Mouse (Mus musculus) heart, embryonic 11.5 days (tissue): ENCODE measurements around the gene Gprin3. TPM values are rescaled to one million over a fixed set of nuclear protein-coding genes. Genes with fewer than 3 reads are reported as not detected.

Source experiments
- ATAC-seq: fragments of 200-750 bp; cut with Nextera tagmentation; replicated peaks from 2 replicates; pipeline ENCODE4 v1.8.0; 2017; ENCODE audit warnings: moderate library complexity; ENCODE audit not compliant: insufficient number of reproducible peaks, low FRiP score, low TSS enrichment
- H3K27ac ChIP-seq: fragments of 300-500 bp; sonication (generic); 2 replicates; pipeline ENCODE4 v1.5.1; 2014; ENCODE audit warnings: mild to moderate bottlenecking, low read depth, low read length
- H3K27me3 ChIP-seq: fragments of 300-500 bp; sonication (generic); 2 replicates; pipeline ENCODE4 v1.6.1; 2014; ENCODE audit warnings: mild to moderate bottlenecking, low read length, mixed read lengths; ENCODE audit not compliant: control insufficient read depth, insufficient read depth
- H3K36me3 ChIP-seq: fragments of 300-500 bp; sonication (generic); 2 replicates; pipeline ENCODE4 v1.6.1; 2014; ENCODE audit warnings: mild to moderate bottlenecking, low read length, moderate library complexity, mixed read lengths; ENCODE audit not compliant: control insufficient read depth, insufficient read depth
- H3K4me1 ChIP-seq: fragments of 300-500 bp; sonication (generic); 2 replicates; pipeline ENCODE4 v1.6.1; 2014; ENCODE audit warnings: low read length; ENCODE audit not compliant: control insufficient read depth, insufficient read depth
- H3K4me2 ChIP-seq: fragments of 300-500 bp; sonication (generic); 2 replicates; pipeline ENCODE4 v1.6.1; 2014; ENCODE audit warnings: mild to moderate bottlenecking, moderate library complexity
- H3K4me3 ChIP-seq: fragments of 300-500 bp; sonication (generic); 2 replicates; pipeline ENCODE4 v1.5.1; 2014; ENCODE audit warnings: low read depth, low read length
- H3K9ac ChIP-seq: fragments of 300-500 bp; sonication (generic); 2 replicates; pipeline ENCODE4 v1.6.1; 2014; ENCODE audit warnings: mild to moderate bottlenecking, low read depth, low read length, moderate library complexity
- H3K9me3 ChIP-seq: fragments of 300-500 bp; sonication (generic); replicated peaks from 2 replicates; pipeline ENCODE4 v1.6.1; 2016; ENCODE audit warnings: low read length; ENCODE audit not compliant: control insufficient read depth
- WGBS: fragments of 180-500 bp; shearing (Covaris S2); extraction: QIAGEN DNeasy Blood & Tissue Kit; methylation state at CpG from one replicate; pipeline ENCODE4 v1.1.7; 2014; ENCODE audit not compliant: insufficient replicate concordance; 5-methylcytosine and 5-hydroxymethylcytosine counted together
- polyA plus RNA-seq: library from polyadenylated mRNA; unstranded; fragments of >200 nt; fragmentation: Nextera tagmentation; extraction: Ambion mirVana; gene quantifications from 2 replicates; pipeline ENCODE4 v1.2.1, GENCODE M21; 2014

Gene Gprin3
- polyA plus RNA-seq, 1 experiment from 2014 or later = 5.5 TPM

DNA sequence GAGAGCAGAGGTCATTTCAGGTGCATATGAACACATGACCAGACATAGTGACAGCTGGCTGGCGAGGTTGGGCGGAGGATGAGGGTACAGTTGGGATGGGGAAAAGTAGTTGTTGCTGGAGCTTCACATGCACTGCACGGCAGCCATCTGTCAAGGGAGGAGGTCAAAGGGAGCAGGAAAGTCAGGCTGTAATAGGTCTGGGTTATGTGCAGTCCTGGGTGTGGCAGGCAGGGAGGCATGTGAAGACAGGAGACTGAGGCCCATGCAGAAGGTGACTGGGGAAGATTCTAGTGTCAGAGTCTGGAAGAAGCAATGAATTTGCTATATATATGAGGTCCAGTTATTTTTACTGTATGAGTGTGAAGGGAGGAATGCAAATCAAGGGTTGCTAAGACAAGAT is 35.9 kb downstream of the Gprin3 start:
- H3K4me3 ChIP-seq = no peak overlapping the region
- no peak overlapping the region for H3K9ac ChIP-seq
- H3K36me3 ChIP-seq = no peaks in the 10 kb centered on the region
- WGBS = 77% methylated on average over 3 of the region's 3 CpGs
- ATAC-seq = no peak
- no peaks in the 10 kb centered on the region for H3K4me1 ChIP-seq
- H3K27ac ChIP-seq = no peak overlapping the region
- H3K4me2 ChIP-seq = no peak overlapping the region
- H3K9me3 ChIP-seq = no peaks in the 10 kb centered on the region
- H3K27me3 ChIP-seq = no peaks in the 10 kb centered on the region

DNA sequence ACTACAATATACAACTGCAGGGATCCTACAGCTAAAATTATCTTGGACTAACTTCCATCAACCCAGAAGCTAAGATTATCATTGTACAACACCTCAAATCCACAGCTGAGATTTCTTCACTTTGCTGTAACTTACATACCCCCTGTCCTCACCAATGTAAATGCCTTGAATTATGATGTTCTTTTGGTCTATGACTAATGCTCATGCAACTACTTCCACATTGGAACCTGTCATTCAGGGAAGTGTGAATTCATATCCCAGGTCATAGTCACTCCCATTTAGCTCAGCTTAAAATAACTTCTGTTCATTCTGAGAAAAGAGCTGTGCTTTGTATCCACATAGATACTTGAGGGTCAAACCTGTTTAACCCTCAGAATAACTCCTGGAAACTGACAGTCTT is 60.8 kb downstream of the Gprin3 start:
- ATAC-seq = no peak

DNA sequence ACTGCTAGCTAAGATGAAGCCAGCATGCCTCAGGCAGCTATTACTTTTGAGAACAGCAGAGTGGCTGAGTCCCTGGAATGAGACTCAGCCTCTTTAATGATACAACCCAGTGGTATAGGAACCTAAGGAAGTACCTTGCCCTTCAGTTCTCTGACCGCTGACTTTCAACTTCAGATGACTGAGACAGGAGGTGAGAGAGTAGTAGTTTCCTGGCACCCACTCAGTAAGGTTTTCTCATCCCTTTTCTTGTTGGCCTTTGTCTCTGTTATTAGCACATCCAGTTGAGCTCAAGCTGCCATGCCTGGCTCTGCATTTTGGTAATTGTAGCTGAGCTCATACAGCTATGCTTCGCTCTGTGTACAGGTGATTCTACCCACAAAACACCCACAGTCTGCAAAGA is 62.8 kb downstream of the Gprin3 start:
- Histone ChIP-seq H3K4me1 (no peaks in the 10 kb centered on the region), H3K27me3 (no peaks in the 10 kb centered on the region), H3K36me3 (no peaks in the 10 kb centered on the region), H3K27ac (no peak overlapping the region), H3K4me3 (no peak overlapping the region), H3K9me3 (no peaks in the 10 kb centered on the region), H3K9ac (no peak overlapping the region), H3K4me2 (no peak overlapping the region)
- WGBS = 76% methylated on average over 2 of the region's 2 CpGs
- no peak for ATAC-seq

More for the DNA sequence above, 60.8 kb downstream of the Gprin3 start:
- H3K36me3 ChIP-seq = no peaks in the 10 kb centered on the region
- no peaks in the 10 kb centered on the region for H3K4me1 ChIP-seq
- no peak overlapping the region; the same call in 1 of the 2 replicates for H3K27ac ChIP-seq
- H3K27me3 ChIP-seq = no peaks in the 10 kb centered on the region
- H3K9ac ChIP-seq = no peak overlapping the region
- H3K4me2 ChIP-seq = no peak overlapping the region
- no peaks in the 10 kb centered on the region for H3K9me3 ChIP-seq
- H3K4me3 ChIP-seq = no peak overlapping the region

DNA sequence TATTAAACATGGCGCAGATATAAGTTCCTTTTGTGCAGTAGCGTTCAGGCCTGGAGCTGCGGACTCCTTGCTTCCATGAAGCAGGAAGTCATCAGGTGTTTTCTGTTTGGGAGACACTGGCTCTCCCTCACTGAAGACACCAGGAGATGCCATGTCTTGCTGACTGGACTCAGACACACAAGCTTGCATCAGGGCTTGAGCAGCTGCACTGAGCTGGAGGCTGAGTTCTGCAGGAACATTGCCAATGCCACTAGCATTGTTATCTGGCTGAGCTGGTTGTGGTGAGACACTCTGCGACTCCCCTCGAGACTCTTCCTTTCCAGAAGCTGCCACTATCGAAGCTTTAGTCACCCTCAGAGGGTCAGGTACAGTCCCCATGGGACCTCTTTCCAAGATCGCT is 71.2 kb downstream of the Gprin3 start:
- Histone ChIP-seq H3K4me3 (no peak overlapping the region), H3K36me3 (no peaks in the 10 kb centered on the region), H3K4me1 (no peaks in the 10 kb centered on the region), H3K4me2 (no peak overlapping the region), H3K9ac (no peak overlapping the region), H3K9me3 (no peaks in the 10 kb centered on the region), H3K27ac (no peak overlapping the region), H3K27me3 (no peaks in the 10 kb centered on the region)
- no peak for ATAC-seq
- WGBS = 82% methylated on average over 7 of the region's 7 CpGs

DNA sequence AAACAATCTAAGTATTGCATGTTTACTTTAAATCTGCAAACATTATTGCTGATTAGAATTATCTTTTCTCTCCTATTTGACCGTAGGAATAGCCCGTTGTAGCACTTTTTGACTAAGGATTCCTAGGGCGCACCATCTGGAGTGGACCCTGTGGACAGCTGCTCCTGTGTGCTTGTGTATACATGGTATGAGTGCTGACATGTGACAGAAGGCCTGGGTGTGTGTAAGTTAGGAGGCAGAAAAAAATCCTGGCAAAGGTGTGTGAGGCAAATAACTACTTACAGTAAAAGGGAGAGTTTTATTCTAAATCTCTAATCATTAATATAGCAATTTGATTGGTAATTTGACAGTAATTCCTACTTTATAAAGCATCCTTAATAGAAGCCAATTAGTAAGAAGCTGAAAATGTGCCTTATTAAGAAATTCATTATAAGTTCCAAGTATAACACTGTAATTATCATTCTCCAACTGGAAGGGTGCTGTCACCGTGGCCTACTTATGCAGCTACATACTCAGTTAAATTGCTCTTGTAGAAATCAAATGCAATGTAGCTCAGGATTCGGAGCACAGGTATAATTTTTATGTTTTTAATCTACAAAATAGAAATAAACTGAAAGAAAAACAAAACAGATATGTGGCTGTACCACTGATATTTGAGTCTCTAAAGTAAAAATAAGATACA is 74.8 kb downstream of the Gprin3 start:
- H3K27ac ChIP-seq = no peak overlapping the region

DNA sequence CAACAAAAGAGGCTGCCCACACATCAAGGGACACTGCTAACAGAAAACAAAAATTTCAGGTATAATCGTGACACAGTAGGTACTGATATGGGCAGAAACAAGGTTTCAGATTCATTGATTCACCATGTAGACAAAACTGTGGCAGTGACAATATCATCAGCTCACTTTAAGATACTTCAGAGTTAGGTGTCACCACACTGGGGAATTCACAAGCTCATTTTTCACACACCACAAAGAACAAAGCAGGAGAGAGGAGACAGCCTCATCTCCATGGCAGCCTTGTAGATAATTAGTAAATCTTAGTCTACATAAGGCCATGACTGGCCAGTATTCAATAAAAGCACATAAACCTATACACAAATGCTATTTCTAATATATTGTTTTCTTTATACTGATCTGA is 77.4 kb downstream of the Gprin3 start:
- no peak overlapping the region for H3K4me2 ChIP-seq
- H3K9ac ChIP-seq = no peak overlapping the region
- no peak overlapping the region for H3K4me3 ChIP-seq
- H3K9me3 ChIP-seq = no peaks in the 10 kb centered on the region
- no peaks in the 10 kb centered on the region for H3K4me1 ChIP-seq
- H3K27ac ChIP-seq = no peak overlapping the region
- H3K36me3 ChIP-seq = no peaks in the 10 kb centered on the region
- 67% methylated on average over 1 of the region's 1 CpGs for WGBS
- H3K27me3 ChIP-seq = no peaks in the 10 kb centered on the region
- ATAC-seq = no peak

More for the DNA sequence above, 74.8 kb downstream of the Gprin3 start:
- H3K4me3 ChIP-seq = no peak overlapping the region
- no peaks in the 10 kb centered on the region for H3K4me1 ChIP-seq
- no peaks in the 10 kb centered on the region for H3K36me3 ChIP-seq
- H3K4me2 ChIP-seq = no peak overlapping the region
- no peak overlapping the region for H3K9ac ChIP-seq
- no peaks in the 10 kb centered on the region for H3K9me3 ChIP-seq
- WGBS = 76% methylated on average over 5 of the region's 5 CpGs
- no peaks in the 10 kb centered on the region for H3K27me3 ChIP-seq
- no peak for ATAC-seq

DNA sequence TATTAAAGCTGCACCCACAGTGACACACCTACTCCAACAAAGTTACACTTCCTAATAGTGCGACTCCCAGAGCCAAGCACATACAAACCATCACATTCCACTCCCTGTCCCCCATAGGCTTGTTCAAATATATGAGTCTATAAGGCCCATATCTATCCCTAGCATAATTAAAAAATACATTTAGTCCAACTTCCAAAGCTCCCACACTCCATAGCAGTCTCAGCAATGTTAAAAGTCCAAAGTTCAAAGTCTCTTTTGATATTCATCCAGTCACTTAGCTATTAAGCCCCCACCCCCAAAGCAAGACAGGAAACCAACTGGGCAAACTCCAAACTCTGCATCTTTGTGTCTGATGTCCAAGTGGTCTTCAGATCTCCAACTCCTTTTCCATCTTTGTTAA is 84.9 kb downstream of the Gprin3 start:
- Histone ChIP-seq H3K9me3 (no peaks in the 10 kb centered on the region), H3K4me3 (no peak overlapping the region), H3K9ac (no peak overlapping the region), H3K4me2 (no peak overlapping the region), H3K27ac (no peak overlapping the region), H3K36me3 (no peaks in the 10 kb centered on the region), H3K27me3 (no peaks in the 10 kb centered on the region), H3K4me1 (no peaks in the 10 kb centered on the region)
- no peak for ATAC-seq
- 74% methylated on average over 1 of the region's 1 CpGs for WGBS

DNA sequence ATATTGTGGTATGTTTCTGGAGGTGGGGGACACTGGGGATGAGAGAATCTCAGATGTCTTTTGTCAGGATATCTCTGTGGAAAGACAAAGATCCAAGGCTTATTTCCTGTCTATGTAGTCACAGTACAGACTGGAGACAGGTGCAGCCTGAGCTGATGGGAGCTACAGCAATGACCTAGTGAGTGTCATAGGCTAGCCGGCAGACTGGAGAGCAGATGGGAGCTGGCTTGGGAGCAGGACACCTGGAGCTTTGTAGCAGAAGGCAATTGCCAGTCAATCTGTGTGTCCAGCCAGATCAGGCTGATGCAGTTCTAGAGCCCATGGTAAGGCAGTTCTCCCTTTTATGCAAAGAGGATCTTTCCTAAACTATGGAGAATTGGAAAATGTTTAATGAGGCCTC is 97.8 kb downstream of the Gprin3 start:
- no peaks in the 10 kb centered on the region for H3K27me3 ChIP-seq
- H3K4me2 ChIP-seq = no peak overlapping the region
- 71% methylated on average over 1 of the region's 1 CpGs for WGBS
- ATAC-seq = no peak
- no peaks in the 10 kb centered on the region for H3K9me3 ChIP-seq
- no peak overlapping the region for H3K27ac ChIP-seq
- H3K4me1 ChIP-seq = no peaks in the 10 kb centered on the region
- no peaks in the 10 kb centered on the region for H3K36me3 ChIP-seq
- H3K4me3 ChIP-seq = no peak overlapping the region
- no peak overlapping the region for H3K9ac ChIP-seq

DNA sequence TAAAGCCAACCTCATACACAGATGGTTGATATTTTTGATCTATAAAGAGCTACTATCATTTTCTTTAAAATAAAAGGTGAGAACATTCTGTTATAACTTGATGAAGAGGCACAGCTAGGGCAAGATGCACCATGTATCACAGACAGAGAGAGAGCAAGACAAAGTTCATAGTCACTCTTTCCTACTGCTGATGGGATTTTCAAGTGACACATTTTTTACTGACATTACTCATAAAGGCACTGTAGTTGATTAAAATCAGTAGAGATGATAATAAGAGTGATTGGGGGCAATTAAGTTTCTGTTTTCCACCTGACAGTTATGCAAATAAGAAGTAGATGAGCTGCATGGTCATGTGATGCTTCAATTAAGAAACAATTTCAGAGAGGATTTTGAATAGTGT is 110.2 kb downstream of the Gprin3 start:
- no peak overlapping the region for H3K27ac ChIP-seq
- no peaks in the 10 kb centered on the region for H3K4me1 ChIP-seq
- no peaks in the 10 kb centered on the region for H3K27me3 ChIP-seq
- no peaks in the 10 kb centered on the region for H3K9me3 ChIP-seq
- no peak overlapping the region for H3K4me3 ChIP-seq
- ATAC-seq = no peak
- no peak overlapping the region for H3K4me2 ChIP-seq
- no peak overlapping the region for H3K9ac ChIP-seq
- H3K36me3 ChIP-seq = no peaks in the 10 kb centered on the region
